Mouse (Mus musculus): ENCODE measurements at regions not wholly inside any gene's neighbourhood (a gene's known extent, or its start where the extent isn't known, plus 50 kb on each side); places are given as distances from the start of the nearest gene placed in this dataset.

GRCm38 (mm10) chr6:135527879-135528278, 165.5 kb downstream of the Emp1 start:
- in situ Hi-C loops (cut with MboI; ENCODE audit: low sequenced_read_pairs in 2 of 2, unreplicated experiment in 2 of 2), result no loop called here
- Histone ChIP-seq H3K27ac (ENCODE audit: insufficient read depth, low read depth, low read length, poor library complexity, severe bottlenecking) (no peak overlapping the region), H3K9me3 (ENCODE audit: control insufficient read depth, insufficient read depth, low read depth, low read length) (no peaks in the 10 kb centered on the region), H3K4me3 (ENCODE audit: insufficient read depth in 1 of 2, low read depth in 1 of 2, low read length in 2 of 2, poor library complexity in 1 of 2, severe bottlenecking in 1 of 2) (no peak overlapping the region), H3K9ac (ENCODE audit: insufficient read depth, low read depth, low read length, poor library complexity, severe bottlenecking) (no peak overlapping the region), H3K4me1 (ENCODE audit: control insufficient read depth in 2 of 2, insufficient read depth in 2 of 2, low read length in 2 of 2, poor library complexity in 1 of 2) (peaks cover 0 to 2% of the 10 kb centered on the region in 2 experiments; a peak in 1 of 4 replicates), H3K36me3 (ENCODE audit: control insufficient read depth, insufficient read depth, low read length, poor library complexity, severe bottlenecking) (no peaks in the 10 kb centered on the region)
- no peak for DNase-seq (ENCODE audit: low read depth, low spot score)
- TF ChIP-seq ZNF384 (IDR thresholded peaks at IDR 0.05; ENCODE audit: low read depth, low read length), result no peak
- TF ChIP-seq HCFC1 (IDR thresholded peaks at IDR 0.05; ENCODE audit: borderline replicate concordance, insufficient read depth, low read length), result no peak
- no peak for TF ChIP-seq MAFK (IDR thresholded peaks at IDR 0.05; ENCODE audit: insufficient read depth, low read depth, low read length)
- no peak for TF ChIP-seq CHD2 (IDR thresholded peaks at IDR 0.05; ENCODE audit: low read depth, low read length)
- TF ChIP-seq ZC3H11A (IDR thresholded peaks at IDR 0.05; ENCODE audit: borderline replicate concordance, low read depth, low read length), result no peak

GRCm38 (mm10) chr6:135539791-135540646, 177.7 kb downstream of the Emp1 start:
- no peak overlapping the region for H3K4me3 ChIP-seq (ENCODE audit: insufficient read depth in 1 of 2, low read depth in 1 of 2, low read length in 2 of 2, poor library complexity in 1 of 2, severe bottlenecking in 1 of 2)
- 0 out of 4 replicates have a peak, but pooled peaks cover 0 to 2% of the 10 kb centered on the region in 2 experiments for H3K4me1 ChIP-seq (ENCODE audit: control insufficient read depth in 2 of 2, insufficient read depth in 2 of 2, low read length in 2 of 2, poor library complexity in 1 of 2)
- no peaks in the 10 kb centered on the region for H3K9me3 ChIP-seq (ENCODE audit: control insufficient read depth, insufficient read depth, low read depth, low read length)
- in situ Hi-C loops (cut with MboI; ENCODE audit: low sequenced_read_pairs in 2 of 2, unreplicated experiment in 2 of 2), result no loop called here
- TF ChIP-seq HCFC1 (IDR thresholded peaks at IDR 0.05; ENCODE audit: borderline replicate concordance, insufficient read depth, low read length) (no peak), ZC3H11A (IDR thresholded peaks at IDR 0.05; ENCODE audit: borderline replicate concordance, low read depth, low read length) (no peak), CHD2 (IDR thresholded peaks at IDR 0.05; ENCODE audit: low read depth, low read length) (no peak), ZNF384 (IDR thresholded peaks at IDR 0.05; ENCODE audit: low read depth, low read length) (no peak), MAFK (IDR thresholded peaks at IDR 0.05; ENCODE audit: insufficient read depth, low read depth, low read length) (no peak)
- H3K27ac ChIP-seq (ENCODE audit: insufficient read depth, low read depth, low read length, poor library complexity, severe bottlenecking), result no peak overlapping the region
- H3K36me3 ChIP-seq (ENCODE audit: control insufficient read depth, insufficient read depth, low read length, poor library complexity, severe bottlenecking), result no peaks in the 10 kb centered on the region
- DNase-seq (ENCODE audit: low read depth, low spot score), result no peak
- no peak overlapping the region for H3K9ac ChIP-seq (ENCODE audit: insufficient read depth, low read depth, low read length, poor library complexity, severe bottlenecking)

- no peak for DNase-seq (ENCODE audit: low read depth, low spot score)
- Histone ChIP-seq H3K27ac (ENCODE audit: insufficient read depth, low read depth, low read length, poor library complexity, severe bottlenecking) (no peak overlapping the region), H3K9ac (ENCODE audit: insufficient read depth, low read depth, low read length, poor library complexity, severe bottlenecking) (no peak overlapping the region), H3K4me3 (ENCODE audit: insufficient read depth in 1 of 2, low read depth in 1 of 2, low read length in 2 of 2, poor library complexity in 1 of 2, severe bottlenecking in 1 of 2) (no peak overlapping the region), H3K36me3 (ENCODE audit: control insufficient read depth, insufficient read depth, low read length, poor library complexity, severe bottlenecking) (no peaks in the 10 kb centered on the region), H3K9me3 (ENCODE audit: control insufficient read depth, insufficient read depth, low read depth, low read length) (no peaks in the 10 kb centered on the region), H3K4me1 (ENCODE audit: control insufficient read depth in 2 of 2, insufficient read depth in 2 of 2, low read length in 2 of 2, poor library complexity in 1 of 2) (0 out of 4 replicates have a peak, but pooled peaks cover 0 to 2% of the 10 kb centered on the region in 2 experiments)
- TF ChIP-seq CHD2 (IDR thresholded peaks at IDR 0.05; ENCODE audit: low read depth, low read length), result no peak
- no peak for TF ChIP-seq ZNF384 (IDR thresholded peaks at IDR 0.05; ENCODE audit: low read depth, low read length)
- no peak for TF ChIP-seq MAFK (IDR thresholded peaks at IDR 0.05; ENCODE audit: insufficient read depth, low read depth, low read length)
- no peak for TF ChIP-seq ZC3H11A (IDR thresholded peaks at IDR 0.05; ENCODE audit: borderline replicate concordance, low read depth, low read length)
- TF ChIP-seq HCFC1 (IDR thresholded peaks at IDR 0.05; ENCODE audit: borderline replicate concordance, insufficient read depth, low read length), result no peak
- in situ Hi-C loops (cut with MboI; ENCODE audit: low sequenced_read_pairs in 2 of 2, unreplicated experiment in 2 of 2), result no loop called here
These were observed 179.2 kb downstream of the Emp1 start for GRCm38 (mm10) chr6:135541566-135541965.

- no peak overlapping the region for H3K27ac ChIP-seq (ENCODE audit: insufficient read depth, low read depth, low read length, poor library complexity, severe bottlenecking)
- in situ Hi-C loops (cut with MboI; ENCODE audit: low sequenced_read_pairs in 2 of 2, unreplicated experiment in 2 of 2), result no loop called here
- no peak for DNase-seq (ENCODE audit: low read depth, low spot score)
These were observed 180.0 kb downstream of the Emp1 start for GRCm38 (mm10) chr6:135542356-135542755.

More at GRCm38 (mm10) chr6:135542356-135542755, 180.0 kb downstream of the Emp1 start:
- no peak overlapping the region for H3K9ac ChIP-seq (ENCODE audit: insufficient read depth, low read depth, low read length, poor library complexity, severe bottlenecking)
- 0 out of 4 replicates have a peak, but pooled peaks cover 0 to 2% of the 10 kb centered on the region in 2 experiments for H3K4me1 ChIP-seq (ENCODE audit: control insufficient read depth in 2 of 2, insufficient read depth in 2 of 2, low read length in 2 of 2, poor library complexity in 1 of 2)
- H3K9me3 ChIP-seq (ENCODE audit: control insufficient read depth, insufficient read depth, low read depth, low read length), result no peaks in the 10 kb centered on the region
- no peaks in the 10 kb centered on the region for H3K36me3 ChIP-seq (ENCODE audit: control insufficient read depth, insufficient read depth, low read length, poor library complexity, severe bottlenecking)
- no peak overlapping the region for H3K4me3 ChIP-seq (ENCODE audit: insufficient read depth in 1 of 2, low read depth in 1 of 2, low read length in 2 of 2, poor library complexity in 1 of 2, severe bottlenecking in 1 of 2)
- no peak for TF ChIP-seq MAFK (IDR thresholded peaks at IDR 0.05; ENCODE audit: insufficient read depth, low read depth, low read length)
- TF ChIP-seq ZNF384 (IDR thresholded peaks at IDR 0.05; ENCODE audit: low read depth, low read length), result no peak
- TF ChIP-seq HCFC1 (IDR thresholded peaks at IDR 0.05; ENCODE audit: borderline replicate concordance, insufficient read depth, low read length), result no peak
- no peak for TF ChIP-seq ZC3H11A (IDR thresholded peaks at IDR 0.05; ENCODE audit: borderline replicate concordance, low read depth, low read length)
- TF ChIP-seq CHD2 (IDR thresholded peaks at IDR 0.05; ENCODE audit: low read depth, low read length), result no peak

Measured in ES-E14 (cell line).